Mouse (Mus musculus) adrenal gland, adult 18-20 months (tissue): ENCODE data around the gene Hydin. TPM values are rescaled to one million over a fixed set of nuclear protein-coding genes. Genes with fewer than 3 reads are reported as not detected.
"Not testable (repeated sequence)": the region's sequence is repeated elsewhere in the genome, so short reads cannot be mapped to it uniquely, and the experiment has no call there.

Source experiments
- DNase-seq, 2 experiments: peaks; one replicate each; pipeline ENCODE4 v3.0.0; 2021 to 2022; ENCODE audit warnings: low spot score in 2 of 2
- total RNA-seq, 2 experiments: library from RNA; stranded (reverse); gene quantifications; 1 replicate in 1 of 2; 2 replicates in 1 of 2; pipeline ENCODE4 v1.2.3; 2021

Gene Hydin
- total RNA-seq, 2 experiments from 2014 or later, result 0.03 to 0.17 TPM

- no peak for DNase-seq
These were observed 242.0 kb downstream of the Hydin start for GRCm38 (mm10) chr8:110508766-110509165.

GRCm38 (mm10) chr8:110519790-110520189 lies 253.0 kb downstream of the Hydin start:
- DNase-seq, result no peak

GRCm38 (mm10) chr8:110521851-110522250 lies 255.1 kb downstream of the Hydin start:
- no peak for DNase-seq

GRCm38 (mm10) chr8:110522495-110522894 lies 255.7 kb downstream of the Hydin start:
- DNase-seq, result not testable (repeated sequence)

- DNase-seq, result no peak
These were observed 256.2 kb downstream of the Hydin start for GRCm38 (mm10) chr8:110522985-110523384.

- DNase-seq, result no peak
These were observed 258.5 kb downstream of the Hydin start for GRCm38 (mm10) chr8:110525229-110525628.

- DNase-seq, result no peak
These were observed 263.4 kb downstream of the Hydin start for GRCm38 (mm10) chr8:110530008-110530762.

- DNase-seq, result peak in 1 of 2 experiments; percentile 8
These were observed 267.0 kb downstream of the Hydin start for GRCm38 (mm10) chr8:110533781-110534180.

- DNase-seq, result no peak
These were observed 271.1 kb downstream of the Hydin start for GRCm38 (mm10) chr8:110537849-110538248.

GRCm38 (mm10) chr8:110550343-110550742 lies 283.6 kb downstream of the Hydin start:
- no peak for DNase-seq

GRCm38 (mm10) chr8:110552111-110552510 lies 285.3 kb downstream of the Hydin start:
- DNase-seq, result not testable (repeated sequence)

GRCm38 (mm10) chr8:110592641-110593040 lies 325.9 kb downstream of the Hydin start:
- DNase-seq, result no peak

GRCm38 (mm10) chr8:110594164-110594563 lies 327.4 kb downstream of the Hydin start:
- no peak for DNase-seq

- peak in 1 of 2 experiments; percentile 43 for DNase-seq
These were observed 337.8 kb downstream of the Hydin start for GRCm38 (mm10) chr8:110604556-110604955.

GRCm38 (mm10) chr8:110605401-110606015 lies 338.7 kb downstream of the Hydin start:
- DNase-seq, result no peak

GRCm38 (mm10) chr8:110615730-110616129 lies 349.0 kb downstream of the Hydin start:
- no peak for DNase-seq

GRCm38 (mm10) chr8:110617801-110618358 lies 351.1 kb downstream of the Hydin start:
- DNase-seq, result no peak

GRCm38 (mm10) chr8:110618391-110619207 lies 351.8 kb downstream of the Hydin start, which contains the start of gene Vac14:
Gene Vac14 (plus strand): TSS chr8:110618585.
- peak; percentile 97 for DNase-seq

- no peak for DNase-seq
These were observed 352.4 kb downstream of the Hydin start for GRCm38 (mm10) chr8:110619208-110619574.

- no peak for DNase-seq
These were observed 353.1 kb downstream of the Hydin start for GRCm38 (mm10) chr8:110619919-110620318.

- no peak for DNase-seq
These were observed 359.7 kb downstream of the Hydin start for GRCm38 (mm10) chr8:110626431-110626830.
